Mouse (Mus musculus) brain, embryonic 14.5 days (tissue): Measurements from ENCODE around the gene B3galt1.

Source experiments
- CTCF ChIP-seq: fragments of 200-500 bp; IDR thresholded peaks from 2 replicates; pipeline ENCODE4 v1.5.1; 2012; ENCODE audit warnings: inconsistent platforms, mild to moderate bottlenecking, moderate library complexity, borderline replicate concordance; ENCODE audit not compliant: insufficient read depth, insufficient read length; ENCODE audit errors: extremely low read depth
- POLR2A ChIP-seq: fragments of 200-500 bp; IDR thresholded peaks from 2 replicates; pipeline ENCODE4 v1.6.1; 2012; ENCODE audit warnings: mild to moderate bottlenecking, inconsistent platforms, borderline replicate concordance; ENCODE audit not compliant: poor library complexity, insufficient read depth, insufficient read length, severe bottlenecking; ENCODE audit errors: extremely low read depth

GRCm38 (mm10) chr2:67847806-67848205, 282.1 kb downstream of the B3galt1 start:
- no peak for TF ChIP-seq POLR2A
- TF ChIP-seq CTCF: no peak
